Mouse (Mus musculus): ENCODE measurements around the gene Col8a1. TPM values are rescaled to one million over a fixed set of nuclear protein-coding genes. Genes with fewer than 3 reads are reported as not detected.

Gene Col8a1
- total and polyA plus RNA-seq, 2 experiments from 2014 or later, result 5.2 to 6.9 TPM

DNA sequence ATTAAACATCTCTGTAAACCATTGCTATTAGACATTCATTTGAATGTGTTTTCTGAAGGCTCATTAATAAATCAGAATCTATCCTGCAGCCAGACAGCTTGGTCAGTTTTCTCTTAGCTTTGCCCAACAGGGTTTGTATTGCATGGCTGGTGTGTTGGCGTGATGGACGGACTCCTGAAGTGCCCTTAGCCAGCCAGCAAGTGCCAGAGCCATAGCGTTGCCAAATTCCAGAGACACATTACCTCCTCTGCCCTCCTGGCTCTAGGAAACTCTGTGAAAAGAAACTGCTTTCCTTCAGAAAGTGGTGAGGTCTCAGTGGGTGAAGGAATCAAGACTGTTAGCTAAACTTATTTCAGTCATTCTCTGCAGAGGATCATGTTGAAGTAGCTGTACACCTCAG is 14.4 kb downstream of the Col8a1 start:
- WGBS, result 93% methylated on average over 3 of the region's 3 CpGs
- DNase-seq (ENCODE audit: low spot score) (no peak), ATAC-seq (ENCODE audit: low FRiP score) (no peak)
- Histone ChIP-seq H3K4me3 (ENCODE audit: low read depth, low read length) (no peak overlapping the region), H3K4me1 (ENCODE audit: insufficient read depth, low read length) (no peaks in the 10 kb centered on the region), H3K27ac (ENCODE audit: low read depth, low read length) (no peak overlapping the region), H3K36me3 (ENCODE audit: insufficient read depth, low read length) (no peaks in the 10 kb centered on the region), H3K9ac (replicated peaks; ENCODE audit: low read length, poor library complexity, severe bottlenecking) (no peak overlapping the region), H3K4me2 (ENCODE audit: low read depth, low read length, poor library complexity, severe bottlenecking) (no peak overlapping the region), H3K9me3 (ENCODE audit: low read length) (no peaks in the 10 kb centered on the region), H3K27me3 (ENCODE audit: insufficient read depth, low read length) (no peaks in the 10 kb centered on the region)
- TF ChIP-seq CTCF (IDR thresholded peaks at IDR 0.05), result no peak

DNA sequence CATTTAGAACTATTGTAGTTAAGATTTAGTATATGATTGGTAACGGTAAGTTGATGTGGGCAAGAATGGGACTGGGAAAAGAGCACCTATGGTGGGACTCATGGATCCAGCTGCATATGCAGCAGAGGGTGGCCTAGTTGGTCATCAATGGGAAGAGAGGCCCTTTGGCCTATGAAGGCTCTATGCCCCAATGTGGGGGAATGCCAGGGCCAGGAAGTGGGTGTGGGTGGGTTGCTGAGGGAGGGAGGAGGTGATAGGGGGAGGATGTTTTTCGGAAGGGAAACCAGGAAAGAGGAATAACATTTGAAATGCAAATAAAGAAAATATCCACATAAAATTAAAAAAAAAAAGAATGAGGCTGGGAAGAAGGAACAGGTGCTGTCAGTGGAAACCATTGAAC is 19.6 kb downstream of the Col8a1 start:
- Histone ChIP-seq H3K27me3 (ENCODE audit: insufficient read depth, low read length) (no peaks in the 10 kb centered on the region), H3K4me1 (ENCODE audit: insufficient read depth, low read length) (no peaks in the 10 kb centered on the region), H3K4me3 (ENCODE audit: low read depth, low read length) (no peak overlapping the region), H3K9me3 (ENCODE audit: low read length) (no peaks in the 10 kb centered on the region), H3K9ac (replicated peaks; ENCODE audit: low read length, poor library complexity, severe bottlenecking) (no peak overlapping the region), H3K4me2 (ENCODE audit: low read depth, low read length, poor library complexity, severe bottlenecking) (no peak overlapping the region), H3K36me3 (ENCODE audit: insufficient read depth, low read length) (no peaks in the 10 kb centered on the region), H3K27ac (ENCODE audit: low read depth, low read length) (no peak overlapping the region)
- no peak for ATAC-seq (ENCODE audit: low FRiP score)
- 100% methylated on average over 2 of the region's 2 CpGs for WGBS
- no peak for TF ChIP-seq CTCF (IDR thresholded peaks at IDR 0.05)
- no peak for DNase-seq (ENCODE audit: low spot score)

DNA sequence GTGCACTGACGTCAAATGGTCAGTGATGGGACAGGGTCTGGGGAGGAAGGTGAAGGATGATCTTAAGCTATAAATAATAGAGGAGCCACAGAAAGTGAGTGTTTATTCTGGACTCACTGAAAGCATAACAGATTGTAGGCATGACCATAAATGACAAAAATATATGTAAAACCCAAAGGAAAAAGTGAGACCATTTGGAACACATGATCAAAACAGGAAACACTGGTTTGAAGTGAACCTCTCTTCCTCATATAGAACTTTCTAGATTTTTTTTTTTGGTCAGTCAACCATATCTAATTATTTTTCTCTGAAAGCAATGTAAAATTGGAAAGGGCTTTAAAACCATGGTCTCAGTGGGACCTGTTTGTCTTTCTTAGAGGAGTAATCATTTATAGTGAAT is 21.0 kb downstream of the Col8a1 start:
- H3K4me2 ChIP-seq (ENCODE audit: low read depth, low read length, poor library complexity, severe bottlenecking), result no peak overlapping the region
- H3K9ac ChIP-seq (replicated peaks; ENCODE audit: low read length, poor library complexity, severe bottlenecking), result no peak overlapping the region
- H3K27ac ChIP-seq (ENCODE audit: low read depth, low read length), result no peak overlapping the region
- no peak for ATAC-seq (ENCODE audit: low FRiP score)
- 90% methylated on average over 1 of the region's 1 CpGs for WGBS
- no peak for DNase-seq (ENCODE audit: low spot score)
- H3K9me3 ChIP-seq (ENCODE audit: low read length), result no peaks in the 10 kb centered on the region
- TF ChIP-seq CTCF (IDR thresholded peaks at IDR 0.05), result no peak
- no peak overlapping the region for H3K4me3 ChIP-seq (ENCODE audit: low read depth, low read length)
- H3K36me3 ChIP-seq (ENCODE audit: insufficient read depth, low read length), result no peaks in the 10 kb centered on the region
- H3K4me1 ChIP-seq (ENCODE audit: insufficient read depth, low read length), result no peaks in the 10 kb centered on the region
- no peaks in the 10 kb centered on the region for H3K27me3 ChIP-seq (ENCODE audit: insufficient read depth, low read length)

DNA sequence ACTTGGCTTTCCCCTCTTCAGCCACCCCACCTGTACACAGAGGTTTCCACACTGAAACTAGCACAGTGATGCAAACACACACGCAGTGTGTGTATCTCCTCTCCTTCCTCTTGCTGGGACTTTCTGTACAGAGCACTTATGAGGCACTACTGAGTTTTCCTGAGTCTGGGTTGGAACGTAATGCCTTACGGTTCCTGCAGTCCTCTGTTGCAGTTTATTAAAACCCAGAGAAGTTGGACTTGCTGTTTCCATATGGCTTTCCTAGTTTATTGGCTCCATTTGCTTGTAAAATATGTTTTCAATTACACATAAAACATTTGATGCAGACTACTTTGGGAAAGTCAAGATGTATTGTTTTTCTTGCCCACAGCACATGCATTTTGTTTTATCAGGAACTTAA is 21.4 kb downstream of the Col8a1 start:
- no peak for TF ChIP-seq CTCF (IDR thresholded peaks at IDR 0.05)
- H3K27me3 ChIP-seq (ENCODE audit: insufficient read depth, low read length), result no peaks in the 10 kb centered on the region
- WGBS, result 86% methylated on average over 3 of the region's 3 CpGs
- H3K36me3 ChIP-seq (ENCODE audit: insufficient read depth, low read length), result no peaks in the 10 kb centered on the region
- H3K4me1 ChIP-seq (ENCODE audit: insufficient read depth, low read length), result no peaks in the 10 kb centered on the region
- no peak overlapping the region for H3K9ac ChIP-seq (replicated peaks; ENCODE audit: low read length, poor library complexity, severe bottlenecking)
- no peak overlapping the region for H3K4me2 ChIP-seq (ENCODE audit: low read depth, low read length, poor library complexity, severe bottlenecking)
- no peaks in the 10 kb centered on the region for H3K9me3 ChIP-seq (ENCODE audit: low read length)
- DNase-seq (ENCODE audit: low spot score) (no peak), ATAC-seq (ENCODE audit: low FRiP score) (no peak)
- no peak overlapping the region for H3K4me3 ChIP-seq (ENCODE audit: low read depth, low read length)
- no peak overlapping the region for H3K27ac ChIP-seq (ENCODE audit: low read depth, low read length)

DNA sequence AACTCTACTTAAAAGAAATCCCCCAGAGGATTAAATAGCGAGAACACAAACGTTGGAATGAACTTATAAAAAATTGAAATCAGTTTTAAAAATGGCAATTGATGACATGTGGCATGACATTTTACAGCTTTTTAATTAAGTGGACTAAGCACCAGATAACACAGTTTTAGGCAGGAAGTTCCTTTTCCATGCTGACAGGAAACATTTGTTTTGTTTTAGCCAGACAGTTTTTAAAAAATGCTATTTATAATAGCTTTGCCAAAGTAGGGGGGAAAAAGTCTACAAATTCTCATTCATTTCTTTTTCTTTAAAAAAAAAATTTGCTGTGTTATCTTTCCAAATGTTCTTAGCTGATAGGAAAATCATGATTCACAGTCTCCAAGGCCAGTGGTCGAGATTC is 29.6 kb downstream of the Col8a1 start:
- Histone ChIP-seq H3K4me2 (ENCODE audit: low read depth, low read length, poor library complexity, severe bottlenecking) (no peak overlapping the region), H3K4me3 (ENCODE audit: low read depth, low read length) (no peak overlapping the region), H3K36me3 (ENCODE audit: insufficient read depth, low read length) (no peaks in the 10 kb centered on the region), H3K27me3 (ENCODE audit: insufficient read depth, low read length) (no peaks in the 10 kb centered on the region), H3K9me3 (ENCODE audit: low read length) (no peaks in the 10 kb centered on the region), H3K27ac (ENCODE audit: low read depth, low read length) (no peak overlapping the region), H3K4me1 (ENCODE audit: insufficient read depth, low read length) (no peaks in the 10 kb centered on the region), H3K9ac (replicated peaks; ENCODE audit: low read length, poor library complexity, severe bottlenecking) (no peak overlapping the region)
- no peak for DNase-seq (ENCODE audit: low spot score)
- 66% methylated on average over 3 of the region's 3 CpGs for WGBS
- ATAC-seq (ENCODE audit: low FRiP score), result no peak
- no peak for TF ChIP-seq CTCF (IDR thresholded peaks at IDR 0.05)

DNA sequence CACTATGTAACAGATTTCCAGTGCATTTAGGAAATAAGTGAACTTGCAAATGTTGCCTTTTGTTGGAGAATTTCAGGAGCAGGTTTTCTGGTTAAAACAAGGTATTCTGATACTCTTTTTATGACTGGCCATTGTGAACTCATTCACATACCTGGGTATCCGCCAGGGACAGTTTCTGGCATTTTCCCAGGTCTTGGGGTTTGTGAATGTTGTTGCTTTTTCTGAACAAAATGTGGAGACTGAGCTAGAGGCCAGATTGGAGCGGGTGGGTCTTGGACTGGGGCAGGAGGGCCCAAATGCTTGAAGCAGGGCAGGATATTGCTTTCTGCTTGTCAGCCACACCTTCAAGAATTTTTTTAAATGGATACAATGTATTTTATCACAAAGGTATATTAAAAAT is 35.6 kb downstream of the Col8a1 start:
- Histone ChIP-seq H3K4me3 (ENCODE audit: low read depth, low read length) (no peak overlapping the region), H3K9me3 (ENCODE audit: low read length) (no peaks in the 10 kb centered on the region), H3K27ac (ENCODE audit: low read depth, low read length) (no peak overlapping the region), H3K4me1 (ENCODE audit: insufficient read depth, low read length) (no peaks in the 10 kb centered on the region), H3K27me3 (ENCODE audit: insufficient read depth, low read length) (no peaks in the 10 kb centered on the region), H3K4me2 (ENCODE audit: low read depth, low read length, poor library complexity, severe bottlenecking) (no peak overlapping the region), H3K9ac (replicated peaks; ENCODE audit: low read length, poor library complexity, severe bottlenecking) (no peak overlapping the region), H3K36me3 (ENCODE audit: insufficient read depth, low read length) (no peaks in the 10 kb centered on the region)
- ATAC-seq (ENCODE audit: low FRiP score) (no peak), DNase-seq (ENCODE audit: low spot score) (no peak)
- 81% methylated on average over 2 of the region's 2 CpGs for WGBS
- TF ChIP-seq CTCF (IDR thresholded peaks at IDR 0.05), result no peak

DNA sequence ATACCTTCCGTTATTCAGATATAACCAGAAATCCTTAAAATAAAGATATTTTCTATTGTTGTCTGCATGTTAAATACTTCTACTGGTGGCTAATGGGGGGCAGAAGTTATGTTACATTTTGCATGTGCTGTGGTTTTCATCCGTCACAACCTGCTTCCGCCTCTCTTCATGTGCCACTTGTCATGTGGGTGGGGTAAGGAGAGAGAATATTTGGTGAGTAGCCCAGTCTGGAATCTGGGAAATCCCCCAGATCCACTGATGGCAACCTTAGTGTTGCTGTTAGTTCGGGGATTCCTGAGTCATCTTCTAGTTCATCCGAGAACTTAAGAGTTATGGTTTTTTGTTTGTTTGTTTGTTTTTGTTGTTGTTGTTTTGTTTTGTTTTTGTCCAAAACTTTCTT is 55.8 kb downstream of the Col8a1 start:
- Histone ChIP-seq H3K27me3 (ENCODE audit: insufficient read depth, low read length) (no peaks in the 10 kb centered on the region), H3K4me1 (ENCODE audit: insufficient read depth, low read length) (no peaks in the 10 kb centered on the region), H3K4me3 (ENCODE audit: low read depth, low read length) (no peak overlapping the region), H3K9ac (replicated peaks; ENCODE audit: low read length, poor library complexity, severe bottlenecking) (no peak overlapping the region), H3K4me2 (ENCODE audit: low read depth, low read length, poor library complexity, severe bottlenecking) (no peak overlapping the region), H3K9me3 (ENCODE audit: low read length) (no peaks in the 10 kb centered on the region), H3K27ac (ENCODE audit: low read depth, low read length) (no peak overlapping the region), H3K36me3 (ENCODE audit: insufficient read depth, low read length) (no peaks in the 10 kb centered on the region)
- 95% methylated on average over 5 of the region's 5 CpGs for WGBS
- no peak for TF ChIP-seq CTCF (IDR thresholded peaks at IDR 0.05)
- DNase-seq (ENCODE audit: low spot score) (no peak), ATAC-seq (ENCODE audit: low FRiP score) (no peak)

Measured in midbrain, postnatal 0 days (tissue).